Mouse (Mus musculus) retina, postnatal 7 days (tissue): ENCODE results near the gene Cd300lf.

Source experiments
- DNase-seq: peaks from one replicate; pipeline ENCODE4 v3.0.0-alpha.2; 2012; ENCODE audit warnings: low read depth, low spot score

Gene Cd300lf

DNA sequence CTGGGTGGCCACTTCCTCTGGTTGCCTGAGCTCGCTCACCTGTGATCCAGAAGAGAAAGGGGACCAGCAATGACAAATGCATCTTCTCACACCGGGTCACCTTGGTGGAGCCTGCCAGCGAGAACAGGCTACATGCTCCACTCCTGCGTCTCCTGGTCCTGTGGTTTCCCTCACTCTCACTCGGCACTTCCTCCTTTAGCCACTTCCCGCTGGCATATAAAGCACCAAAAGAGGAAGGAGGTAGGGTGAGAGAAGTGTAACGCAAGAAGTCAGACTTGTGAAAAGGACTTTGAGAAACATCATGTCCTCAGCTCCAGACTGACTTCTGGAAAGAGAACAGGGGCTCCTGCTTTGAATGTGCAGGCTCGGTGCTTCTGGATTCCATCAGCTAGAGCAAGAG, at the start of gene Cd300lf:
Gene Cd300lf (minus strand): TSS at position 193 of the 400 bp plus-strand sequence.
- no peak for DNase-seq

DNA sequence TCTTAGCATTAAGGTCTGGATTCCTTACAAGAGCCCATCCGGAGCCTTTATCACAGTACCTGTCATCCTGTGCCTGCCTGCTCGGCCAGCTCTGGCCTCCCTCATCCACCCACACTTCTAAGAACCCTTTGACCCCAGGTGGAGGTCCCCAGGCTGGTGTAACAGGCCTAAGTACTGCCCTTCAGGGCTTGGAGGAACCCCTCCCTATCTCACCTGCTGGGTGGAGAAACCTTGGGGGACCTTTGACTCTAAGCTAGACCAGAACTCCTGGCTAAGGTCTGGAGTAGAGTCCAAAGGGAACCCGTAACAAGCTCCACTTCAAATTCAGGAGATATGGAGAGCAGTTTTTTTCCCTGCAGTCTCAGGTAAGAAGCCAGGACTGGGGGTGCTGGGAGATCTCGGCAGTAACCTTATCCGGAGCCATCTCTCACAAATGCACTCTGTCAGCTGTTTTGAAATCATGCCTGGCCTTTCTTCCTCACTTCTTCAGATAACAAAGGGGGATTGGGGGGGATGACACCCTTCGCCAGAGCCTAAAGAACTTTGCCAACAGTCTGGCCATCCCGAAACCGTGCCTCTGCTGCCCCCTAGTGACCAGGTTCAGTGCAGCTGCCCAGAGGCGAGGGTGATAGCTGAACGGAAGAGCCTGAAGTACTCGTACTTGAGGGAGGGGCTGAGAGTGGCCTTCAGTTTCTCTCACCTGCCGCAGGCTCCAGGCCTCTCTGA, 48.3 kb upstream of the Cd300lf start:
- peak; percentile 67 for DNase-seq

GRCm38 (mm10) chr11:115179881-115180280, 46.1 kb upstream of the Cd300lf start:
- no peak for DNase-seq

DNA sequence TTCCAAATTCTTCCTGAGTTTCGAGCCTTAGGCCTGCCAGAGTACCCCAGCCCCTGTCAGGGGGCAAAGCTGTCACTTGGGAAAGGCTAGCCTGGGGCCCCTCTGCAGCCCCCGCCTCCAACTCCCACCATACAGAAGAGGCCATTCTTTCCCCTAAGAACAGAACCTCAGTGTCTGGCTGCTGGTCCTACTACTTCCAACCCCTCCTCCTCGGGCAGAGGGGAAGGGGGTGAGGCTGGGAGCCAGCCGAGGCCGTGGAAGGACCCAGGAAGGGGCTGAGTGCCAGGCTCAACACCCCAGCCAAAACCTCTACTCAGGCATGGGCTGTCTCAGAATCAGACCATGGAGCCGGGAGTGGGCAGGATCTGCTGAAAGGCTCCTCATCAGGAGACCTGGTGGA, 45.4 kb upstream of the Cd300lf start:
- no peak for DNase-seq

DNA sequence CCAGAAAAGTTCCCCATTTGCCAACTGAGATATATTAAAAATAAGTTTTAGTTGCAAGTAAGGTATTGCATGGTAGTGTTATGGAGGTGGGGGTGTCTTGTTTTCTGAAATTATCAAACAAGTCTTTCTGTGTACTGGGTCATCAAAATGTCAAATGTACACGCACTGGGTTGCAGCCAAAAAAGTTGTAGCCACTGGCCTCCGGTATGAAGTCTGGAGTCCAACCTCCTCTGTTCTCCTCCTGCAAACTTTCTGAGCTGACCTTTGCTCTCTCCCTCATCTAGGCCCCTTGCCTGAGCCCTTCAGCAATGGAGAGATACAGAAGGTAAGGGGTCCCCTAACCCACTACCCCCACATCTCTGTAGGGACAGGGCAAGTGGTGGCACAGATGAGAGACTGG, 45.0 kb upstream of the Cd300lf start:
- DNase-seq = no peak

DNA sequence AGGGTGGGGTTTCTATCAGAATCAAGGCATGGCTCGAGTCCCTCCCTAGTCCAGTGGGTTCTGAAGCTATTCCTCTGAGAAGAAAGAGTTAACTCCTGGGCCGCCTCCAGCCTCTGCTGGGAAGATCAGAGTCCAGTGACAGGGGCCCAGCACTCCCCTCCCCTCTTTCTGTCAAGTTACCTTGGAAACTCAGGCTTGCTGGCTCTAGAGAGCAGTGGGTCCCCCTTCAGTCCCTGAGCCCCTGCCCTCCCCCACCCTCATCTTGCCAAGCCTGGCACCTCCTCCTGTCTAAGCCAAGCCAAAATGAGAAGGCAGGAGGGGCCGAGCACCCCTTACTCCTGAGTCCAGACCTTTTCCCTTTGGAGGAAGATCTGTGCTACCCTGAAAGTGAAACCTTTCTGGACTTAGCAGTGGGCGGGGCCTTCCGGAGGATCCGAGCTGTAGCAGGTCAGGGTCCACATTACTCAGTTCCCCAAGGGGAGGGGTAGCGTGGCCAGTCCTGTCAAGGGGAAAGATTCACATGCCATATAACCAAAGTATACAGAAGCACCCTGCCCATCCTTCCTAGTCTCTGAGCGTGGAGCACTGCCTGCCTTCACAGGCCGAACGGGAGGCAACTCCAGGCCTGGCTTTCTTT, 43.9 kb upstream of the Cd300lf start:
- DNase-seq = no peak

- no peak for DNase-seq
Measured at GRCm38 (mm10) chr11:115176399-115177190, 42.8 kb upstream of the Cd300lf start.

DNA sequence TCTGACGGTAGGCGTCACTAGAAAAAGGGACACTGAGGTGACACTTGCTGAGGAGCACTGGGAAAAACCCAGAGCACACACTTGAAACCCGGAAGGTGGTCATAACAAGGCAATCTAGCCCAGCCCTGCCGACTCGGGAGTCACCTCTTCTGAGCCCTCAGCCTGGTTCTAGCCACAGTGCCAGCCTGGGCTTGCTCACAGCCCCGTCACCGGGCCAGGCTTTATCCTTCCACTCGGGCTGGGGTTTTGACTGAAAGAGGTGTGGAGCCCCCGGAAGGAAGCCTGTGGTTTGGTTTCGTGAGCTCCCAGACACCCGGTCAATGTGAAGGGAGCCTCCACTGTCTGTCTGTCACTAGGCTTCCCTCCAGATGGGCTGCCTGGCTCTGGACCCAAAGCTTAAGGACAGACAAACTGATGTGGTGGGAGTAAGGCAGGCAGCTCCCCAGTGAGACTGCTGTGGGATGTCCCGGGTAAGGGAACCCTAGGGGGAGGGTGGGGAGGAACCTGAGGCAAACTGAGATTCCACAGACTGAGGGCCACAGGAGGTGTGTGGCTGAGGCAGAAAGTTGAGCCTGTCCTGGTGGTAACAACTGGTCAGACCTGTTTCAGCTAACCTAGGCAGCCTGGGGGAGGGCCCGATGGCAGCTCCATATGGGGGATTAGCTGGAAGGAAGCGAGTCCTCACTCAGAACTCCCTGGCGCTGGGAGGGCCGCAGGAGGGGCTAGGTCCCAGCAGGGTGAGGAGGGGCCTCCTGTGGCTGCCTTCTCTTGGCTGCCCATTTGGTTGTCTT, 40.0 kb upstream of the Cd300lf start:
- no peak for DNase-seq

- DNase-seq = no peak
Measured at GRCm38 (mm10) chr11:115172825-115173287, 39.1 kb upstream of the Cd300lf start.

DNA sequence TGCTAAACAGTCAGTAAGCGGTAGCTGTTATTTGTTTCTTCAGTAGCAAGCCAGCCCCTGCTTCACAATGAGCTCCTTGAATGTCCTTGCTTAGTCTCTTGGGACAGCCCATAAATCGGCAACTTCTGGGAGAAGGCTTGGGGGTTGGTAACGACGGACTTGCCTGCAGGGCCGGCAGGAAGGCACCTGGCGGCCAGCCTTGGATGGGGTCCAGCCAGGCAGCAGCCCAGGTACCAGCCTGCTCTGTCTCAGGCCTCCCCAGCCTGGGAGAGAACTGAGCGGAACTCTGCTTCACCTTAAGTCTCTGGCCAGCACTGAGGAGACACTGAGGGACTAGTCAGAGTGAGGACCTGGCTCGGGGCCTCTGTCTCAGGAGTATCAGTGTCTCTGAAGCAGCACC, 37.3 kb upstream of the Cd300lf start:
- no peak for DNase-seq

GRCm38 (mm10) chr11:115169430-115169829, 35.6 kb upstream of the Cd300lf start:
- no peak for DNase-seq

- no peak for DNase-seq
Measured at GRCm38 (mm10) chr11:115167631-115168249, 33.9 kb upstream of the Cd300lf start.

- DNase-seq = no peak
Measured at GRCm38 (mm10) chr11:115166776-115167175, 33.0 kb upstream of the Cd300lf start.

GRCm38 (mm10) chr11:115164976-115165374, 31.2 kb upstream of the Cd300lf start:
- DNase-seq = no peak

DNA sequence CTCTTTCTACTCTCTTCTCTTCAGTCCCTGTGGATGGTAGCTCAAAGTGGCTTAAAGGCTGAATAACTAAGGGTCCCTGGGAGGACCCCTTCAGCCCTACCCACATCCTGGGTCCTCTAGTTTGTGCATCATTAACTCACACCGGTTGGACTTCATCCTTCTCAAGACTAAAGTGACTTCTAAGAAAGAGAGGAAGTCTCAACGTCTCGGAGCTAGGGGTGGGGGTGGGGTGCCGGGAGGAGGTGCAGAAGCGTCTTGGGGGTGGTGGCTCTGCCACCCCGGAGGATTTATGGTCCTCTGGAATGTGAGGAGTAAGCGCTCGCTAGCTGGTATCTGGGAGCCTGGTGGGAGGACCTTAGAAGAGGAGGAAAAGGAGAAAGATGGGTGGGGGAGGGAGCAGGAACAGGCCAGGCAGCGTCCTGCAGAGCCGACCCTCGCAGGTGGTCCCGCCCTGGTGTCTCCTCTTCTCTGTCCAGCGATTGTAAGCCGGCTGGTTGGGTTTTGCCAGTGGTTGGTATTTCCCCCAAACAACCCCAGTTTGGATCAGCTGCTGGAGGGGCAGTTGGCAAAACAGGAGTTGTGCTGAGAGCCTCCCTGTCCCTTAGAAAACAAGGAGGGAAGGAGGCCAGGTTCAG, 30.7 kb upstream of the Cd300lf start:
- no peak for DNase-seq

DNA sequence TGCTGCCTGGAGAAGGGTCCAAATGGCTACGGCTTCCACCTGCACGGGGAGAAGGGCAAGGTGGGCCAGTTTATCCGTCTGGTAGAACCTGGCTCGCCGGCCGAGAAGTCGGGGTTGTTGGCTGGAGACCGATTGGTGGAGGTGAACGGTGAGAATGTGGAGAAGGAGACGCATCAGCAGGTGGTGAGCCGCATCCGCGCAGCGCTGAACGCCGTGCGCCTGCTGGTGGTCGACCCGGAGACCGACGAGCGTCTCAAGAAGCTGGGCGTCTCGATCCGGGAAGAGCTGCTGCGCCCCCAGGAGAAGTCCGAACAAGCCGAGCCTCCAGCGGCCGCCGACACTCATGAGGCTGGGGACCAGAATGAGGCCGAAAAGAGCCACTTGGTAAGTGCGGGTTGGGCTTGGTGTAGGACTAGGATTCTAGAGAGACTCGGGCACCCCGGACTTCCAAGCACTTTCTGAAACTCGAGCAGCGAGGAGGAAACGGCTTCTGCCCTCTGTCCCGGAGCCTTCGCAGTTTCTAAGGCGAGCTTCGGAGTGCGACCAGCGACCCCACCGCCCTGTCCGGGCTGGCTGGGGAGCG, 29.9 kb upstream of the Cd300lf start:
- DNase-seq = no peak

DNA sequence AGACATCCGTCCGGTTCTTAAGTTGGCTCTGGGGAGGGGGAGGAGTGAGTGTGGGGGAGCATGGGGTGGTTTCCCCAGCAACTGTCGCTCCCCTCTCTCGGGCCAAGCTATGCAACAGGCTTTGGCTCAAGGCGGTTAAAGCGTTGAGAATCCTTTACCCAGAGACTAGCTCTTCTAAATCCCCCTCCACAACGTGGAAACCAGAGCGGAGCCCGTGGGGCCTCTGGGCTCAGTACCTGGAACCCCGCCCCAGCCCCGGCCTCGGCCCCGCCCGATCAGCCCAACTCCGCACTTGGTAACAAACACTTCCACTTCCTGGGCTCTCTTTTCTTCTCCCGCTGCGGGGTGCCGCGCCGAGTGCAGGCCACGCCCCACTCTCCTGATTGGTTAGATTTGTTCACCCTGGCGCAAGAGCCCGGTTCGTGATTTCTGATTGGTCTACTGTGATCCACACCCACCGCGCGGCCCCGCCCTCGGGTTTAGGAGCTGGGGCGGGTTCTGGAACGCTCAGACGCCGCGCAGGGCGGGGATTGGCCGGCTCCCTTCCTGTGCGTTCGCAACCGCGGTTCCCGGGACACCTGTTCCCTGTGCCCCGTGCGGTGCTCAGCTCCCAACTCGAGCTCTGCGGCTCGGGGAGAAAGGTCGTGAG, 29.2 kb upstream of the Cd300lf start, which contains the start of gene Slc9a3r1:
Gene Slc9a3r1 (plus strand): TSS at position 510 of the 649 bp plus-strand sequence.
- DNase-seq = peak; percentile 85

- no peak for DNase-seq
Measured at GRCm38 (mm10) chr11:115162205-115162601, 28.4 kb upstream of the Cd300lf start.

GRCm38 (mm10) chr11:115161578-115162204, 27.9 kb upstream of the Cd300lf start:
- no peak for DNase-seq
